Mouse (Mus musculus) spleen, postnatal 14 days (tissue): ENCODE measurements around the gene C2cd3.

Source experiments
- DNase-seq, 2 experiments: peaks; one replicate each; pipeline ENCODE4 v3.0.0; 2021 to 2022; ENCODE audit warnings: low spot score in 2 of 2

C2cd3 gene

GRCm38 (mm10) chr7:100497402-100497801 is 125.4 kb downstream of the C2cd3 start:
- no peak for DNase-seq

- no peak for DNase-seq
These were observed 125.9 kb downstream of the C2cd3 start for GRCm38 (mm10) chr7:100497982-100498381.

GRCm38 (mm10) chr7:100499465-100499864 is 127.4 kb downstream of the C2cd3 start:
- DNase-seq = no peak

GRCm38 (mm10) chr7:100500276-100500977 is 128.4 kb downstream of the C2cd3 start:
- DNase-seq = peak in 1 of 2 experiments; percentile 24

GRCm38 (mm10) chr7:100501027-100501843 is 129.2 kb downstream of the C2cd3 start:
- DNase-seq = no peak

- DNase-seq = no peak
These were observed 129.9 kb downstream of the C2cd3 start for GRCm38 (mm10) chr7:100501844-100502373.

- DNase-seq = no peak
These were observed 130.4 kb downstream of the C2cd3 start for GRCm38 (mm10) chr7:100502374-100502922.

GRCm38 (mm10) chr7:100503076-100503475 is 131.0 kb downstream of the C2cd3 start:
- no peak for DNase-seq

GRCm38 (mm10) chr7:100504740-100505487 is 132.9 kb downstream of the C2cd3 start:
- DNase-seq = no peak

- no peak for DNase-seq
These were observed 134.5 kb downstream of the C2cd3 start for GRCm38 (mm10) chr7:100506494-100506893.

- DNase-seq = no peak
These were observed 136.6 kb downstream of the C2cd3 start for GRCm38 (mm10) chr7:100508670-100509069.

- no peak for DNase-seq
These were observed 139.6 kb downstream of the C2cd3 start for GRCm38 (mm10) chr7:100511602-100512001.

GRCm38 (mm10) chr7:100514573-100514972 is 142.5 kb downstream of the C2cd3 start, which contains the start of gene Dnajb13:
Dnajb13 (minus strand) TSS chr7:100514960.
- DNase-seq = no peak
